Mouse (Mus musculus) E14TG2a.4 (cell line): ENCODE data around the gene Abcb11.

Experiments
- CTCF ChIP-seq: conservative IDR thresholded peaks from 2 replicates; pipeline ENCODE4 v1.5.1; 2014; ENCODE audit warnings: low read length
- NANOG ChIP-seq: IDR thresholded peaks from 2 replicates; pipeline ENCODE4 v1.6.1; 2014; ENCODE audit warnings: borderline replicate concordance, low read length, mixed read lengths
- POU5F1 ChIP-seq: IDR thresholded peaks from 2 replicates; pipeline ENCODE4 v1.6.1; 2014; ENCODE audit warnings: low read length, borderline replicate concordance

GRCm38 (mm10) chr2:69324881-69325660 lies 17.3 kb downstream of the Abcb11 start:
- no peak for TF ChIP-seq CTCF
- no peak for TF ChIP-seq POU5F1
- no peak for TF ChIP-seq NANOG
